Mouse (Mus musculus): Measurements from ENCODE around the gene Senp6. TPM values are rescaled to one million over a fixed set of nuclear protein-coding genes. Genes with fewer than 3 reads are reported as not detected.

Senp6 gene
- polyA plus RNA-seq, 1 experiment = 35.2 TPM

DNA sequence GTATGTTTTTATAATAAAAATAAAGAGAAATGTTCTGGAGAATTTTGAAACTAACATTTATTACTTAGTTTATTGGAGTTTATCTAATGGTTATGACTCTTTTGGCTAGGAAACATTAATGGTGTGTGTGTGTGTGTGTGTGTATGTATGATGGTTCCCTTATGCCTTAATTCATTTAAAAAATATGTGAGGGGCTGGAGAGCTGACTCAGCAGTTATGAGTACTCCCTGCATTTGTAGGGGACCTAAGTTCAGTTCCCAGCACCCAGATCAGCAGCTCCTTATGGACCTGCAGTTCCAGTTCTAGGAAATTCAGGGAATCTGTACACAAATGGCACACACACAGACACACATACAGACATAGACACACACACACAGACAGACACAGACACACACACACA lies 104.5 kb downstream of the Senp6 start:
- DNase-seq (ENCODE audit: low spot score) = no peak

DNA sequence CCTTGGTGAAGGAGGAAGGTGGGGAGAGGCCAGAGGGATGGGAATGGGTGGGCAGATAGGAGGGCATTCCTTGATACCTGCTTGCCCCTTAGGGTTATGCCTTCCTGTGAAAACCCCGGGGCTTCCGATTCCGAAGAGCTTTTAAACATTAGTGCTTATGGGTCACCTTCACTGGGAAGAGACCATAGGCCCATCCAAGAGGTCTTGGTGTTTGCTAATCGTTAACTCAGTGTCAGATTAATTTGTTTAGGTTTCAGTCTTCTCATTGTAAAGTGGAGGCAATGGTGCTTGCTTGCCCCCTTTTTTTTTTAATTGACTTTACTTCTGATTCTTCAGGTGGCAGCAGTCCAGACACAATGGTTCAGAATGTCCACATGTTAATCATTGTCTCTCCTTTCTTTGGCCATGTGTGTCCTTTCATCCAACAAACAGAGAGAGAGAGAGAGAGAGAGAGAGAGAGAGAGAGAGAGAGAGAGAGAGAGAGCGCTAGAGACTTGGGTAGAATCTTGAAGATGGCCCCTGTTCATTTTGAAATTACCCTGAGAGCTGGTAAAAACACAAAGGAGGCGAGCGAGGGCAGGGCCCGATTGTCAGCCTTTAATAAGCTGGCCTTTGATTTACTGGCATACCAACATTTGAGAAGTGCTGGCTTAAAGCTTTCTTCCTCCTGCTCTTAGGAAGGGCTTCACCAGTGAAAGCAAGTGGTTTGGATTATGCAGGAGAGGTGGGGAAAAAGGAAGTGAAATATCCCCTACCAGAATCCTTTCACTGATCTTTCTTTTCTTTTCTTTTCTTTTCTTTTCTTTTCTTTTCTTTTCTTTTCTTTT lies 105.9 kb downstream of the Senp6 start:
- DNase-seq (ENCODE audit: low spot score) = no peak

DNA sequence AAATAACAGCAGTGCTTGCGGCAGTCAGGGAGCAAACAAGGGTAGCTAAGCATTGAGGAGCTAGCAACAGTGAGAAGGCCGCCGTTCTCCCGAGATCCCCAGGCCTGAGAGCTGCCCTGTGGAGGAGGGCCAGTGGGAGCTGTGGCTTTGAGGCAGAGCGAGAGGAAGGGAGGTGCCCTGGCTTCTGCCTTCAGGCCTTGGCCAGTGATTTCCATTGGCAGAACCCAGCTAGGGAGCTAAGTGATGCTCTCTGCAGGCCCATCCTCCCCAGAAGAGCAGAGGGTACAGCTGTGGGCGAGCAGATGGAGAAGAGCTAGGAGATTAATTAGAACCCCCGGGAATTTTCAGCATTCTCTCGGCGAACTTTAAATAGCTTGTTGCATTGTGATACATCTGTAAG lies 106.9 kb downstream of the Senp6 start:
- DNase-seq (ENCODE audit: low spot score) = no peak

DNA sequence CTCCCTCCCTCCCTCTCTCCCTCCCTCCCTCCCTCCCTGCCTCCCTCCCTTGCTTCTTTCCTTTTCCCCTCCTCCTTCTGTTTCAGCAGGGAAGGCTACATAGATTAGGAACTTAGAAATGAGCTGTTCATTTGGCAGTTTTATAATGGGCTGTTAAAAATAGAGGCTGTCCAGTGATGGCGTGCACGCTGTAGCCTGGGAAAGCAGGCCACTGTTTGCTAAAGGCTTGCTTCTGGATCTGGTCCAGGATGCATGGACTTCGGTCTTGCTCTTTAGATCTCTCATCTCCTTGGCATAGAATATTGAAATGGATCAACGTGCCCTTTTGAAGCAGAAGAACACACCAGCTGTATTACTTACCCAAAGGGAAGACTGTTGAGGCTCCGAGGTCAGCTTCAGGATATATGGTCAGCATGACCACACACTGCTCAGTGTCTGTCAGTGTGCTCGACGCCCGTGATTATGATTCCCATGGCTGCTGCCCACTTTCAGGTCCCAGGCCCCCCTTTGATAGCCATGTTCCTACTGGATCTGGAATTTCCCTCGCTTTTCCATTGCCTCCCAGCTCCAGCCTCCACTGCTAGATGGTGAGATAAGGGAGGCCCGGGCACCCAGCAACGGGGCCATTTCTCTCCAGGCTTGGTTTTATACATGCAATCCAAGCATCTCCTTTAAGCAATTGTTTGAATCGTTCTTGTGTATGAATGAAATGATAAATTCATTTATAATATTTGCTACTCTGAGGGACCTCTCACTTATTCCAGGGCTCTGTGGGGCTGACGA lies 110.2 kb downstream of the Senp6 start:
- no peak for DNase-seq (ENCODE audit: low spot score)

DNA sequence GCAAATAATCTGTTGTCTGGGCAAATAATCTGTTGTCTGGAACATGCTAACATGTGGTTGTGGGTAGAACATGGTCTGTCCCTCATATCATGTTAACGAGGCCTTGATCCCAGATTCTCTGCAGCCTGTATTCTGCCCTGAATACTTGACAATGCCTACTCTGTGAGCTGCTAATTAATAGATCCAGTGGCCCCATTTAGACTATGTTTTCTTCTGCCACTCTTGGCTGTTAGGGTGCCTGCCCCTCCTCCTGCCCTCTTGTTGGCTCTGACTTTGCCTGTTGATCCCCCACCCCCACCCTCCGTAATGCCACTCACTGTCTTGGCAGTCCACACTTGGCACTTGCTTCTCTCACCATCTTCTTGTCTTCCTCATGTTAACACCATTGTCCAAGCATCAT lies 112.0 kb downstream of the Senp6 start:
- DNase-seq (ENCODE audit: low spot score) = no peak

DNA sequence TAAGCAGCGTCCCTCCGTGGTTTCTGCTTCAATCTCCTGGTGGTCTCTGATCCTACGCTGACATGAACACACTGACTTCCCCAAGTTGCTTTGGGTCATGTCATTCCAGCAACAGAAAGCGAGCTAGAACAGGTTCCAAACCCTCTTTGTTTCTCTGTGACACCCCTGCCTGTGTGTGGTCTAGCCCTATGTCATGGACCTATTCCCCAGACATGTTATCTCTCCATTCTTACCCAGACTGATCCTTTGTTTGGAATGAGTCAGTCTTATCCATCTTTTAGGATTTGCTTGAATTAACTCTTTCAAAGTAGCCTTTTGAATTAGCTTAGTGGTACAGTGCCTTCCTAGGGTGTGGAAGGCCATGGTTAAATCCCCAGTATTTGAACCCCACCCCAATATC lies 113.0 kb downstream of the Senp6 start:
- no peak for DNase-seq (ENCODE audit: low spot score)

DNA sequence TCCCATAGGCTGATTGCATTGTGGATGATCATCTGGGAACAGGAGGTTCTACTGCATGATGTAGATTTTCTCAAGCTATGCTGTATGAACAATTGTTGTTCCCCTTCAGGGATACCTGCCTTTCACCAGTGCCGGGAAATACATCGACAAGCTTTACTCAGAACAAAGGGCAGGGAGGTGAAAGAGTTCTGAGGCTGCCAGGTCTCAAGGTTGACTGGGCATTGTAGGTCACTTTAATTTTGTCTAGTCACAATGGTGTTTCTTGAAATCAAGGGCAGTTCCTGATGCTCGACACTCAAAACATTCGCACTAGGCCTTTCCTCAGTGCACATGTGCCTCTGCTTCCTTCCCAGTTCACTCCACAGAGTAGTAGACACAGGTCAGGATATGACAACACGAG lies 114.1 kb downstream of the Senp6 start:
- DNase-seq (ENCODE audit: low spot score) = no peak

DNA sequence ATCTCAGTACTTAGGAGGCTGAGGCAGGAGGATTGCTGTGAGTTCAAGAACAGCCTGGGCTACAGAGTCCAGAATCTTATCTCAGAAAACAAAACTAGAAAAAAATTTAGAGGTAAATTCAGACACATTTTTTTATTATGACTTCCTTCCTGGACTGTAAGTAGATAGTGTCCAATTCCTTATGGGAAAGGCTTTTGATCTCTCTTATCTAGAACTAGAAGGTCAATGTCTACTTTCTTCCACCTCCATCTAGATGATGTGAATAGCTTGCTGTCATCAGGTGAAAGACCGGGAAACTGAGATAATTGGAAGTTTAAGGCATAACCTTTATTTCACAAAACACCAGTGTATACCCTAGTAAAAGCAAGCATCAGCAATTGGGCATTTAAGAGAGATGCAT lies 115.0 kb downstream of the Senp6 start:
- DNase-seq (ENCODE audit: low spot score) = no peak

DNA sequence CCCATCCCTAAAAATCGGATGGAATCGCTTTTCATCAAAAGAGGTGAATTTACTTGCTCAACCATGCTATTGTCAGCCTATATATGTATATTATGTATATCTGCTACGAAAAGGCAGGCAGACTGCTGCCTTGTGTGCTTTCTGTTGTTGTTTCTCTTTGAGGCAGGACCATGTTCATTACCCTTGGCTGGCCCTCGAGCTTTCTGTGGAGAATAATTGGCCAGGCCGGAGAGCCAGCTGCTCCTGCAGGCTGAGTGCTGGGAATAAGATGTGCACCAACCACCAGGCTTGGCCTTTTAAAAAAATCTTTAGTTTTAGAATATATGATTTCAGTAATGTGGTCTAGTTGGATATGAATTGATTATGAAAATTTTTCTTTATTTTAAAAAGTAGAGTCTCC lies 117.4 kb downstream of the Senp6 start:
- no peak for DNase-seq (ENCODE audit: low spot score)

DNA sequence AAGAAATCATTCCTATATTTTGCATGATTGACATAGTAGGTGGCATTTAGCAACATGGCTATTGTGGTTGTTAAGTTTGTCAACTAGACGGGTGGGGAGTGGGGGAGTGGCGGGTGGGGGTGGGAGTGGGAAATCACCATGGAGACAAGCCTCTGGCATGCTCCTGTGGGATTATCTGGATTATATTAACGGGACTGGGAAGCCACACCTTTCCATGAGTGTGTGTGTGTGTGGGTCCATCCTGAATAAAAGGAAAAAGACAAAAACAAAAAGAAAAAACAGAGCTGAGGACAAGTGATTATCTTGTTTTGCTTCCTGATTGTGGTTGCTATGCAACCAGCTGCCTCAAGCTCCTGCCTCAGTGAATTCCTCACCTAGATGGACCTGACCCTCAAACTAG lies 119.0 kb downstream of the Senp6 start:
- DNase-seq (ENCODE audit: low spot score) = no peak

DNA sequence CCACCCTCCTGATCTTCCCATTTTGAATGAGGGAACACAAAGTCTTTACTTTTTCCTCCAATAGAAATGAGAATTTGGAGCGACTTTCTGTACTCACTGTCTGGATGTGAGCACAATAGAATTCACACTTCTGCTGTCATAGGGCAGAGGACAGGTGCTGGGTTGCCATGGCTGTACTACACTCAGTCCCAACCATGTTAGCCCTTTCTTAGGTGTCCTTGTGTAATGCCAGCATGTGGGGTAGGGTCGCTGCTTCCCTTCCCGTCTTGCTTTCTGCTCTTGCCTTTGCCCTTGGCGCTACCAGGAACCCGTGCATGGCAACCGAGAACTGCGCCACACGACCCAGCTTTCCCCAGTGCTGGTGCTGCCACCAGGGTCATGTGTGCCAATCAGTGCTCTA lies 120.0 kb downstream of the Senp6 start:
- DNase-seq (ENCODE audit: low spot score) = no peak

DNA sequence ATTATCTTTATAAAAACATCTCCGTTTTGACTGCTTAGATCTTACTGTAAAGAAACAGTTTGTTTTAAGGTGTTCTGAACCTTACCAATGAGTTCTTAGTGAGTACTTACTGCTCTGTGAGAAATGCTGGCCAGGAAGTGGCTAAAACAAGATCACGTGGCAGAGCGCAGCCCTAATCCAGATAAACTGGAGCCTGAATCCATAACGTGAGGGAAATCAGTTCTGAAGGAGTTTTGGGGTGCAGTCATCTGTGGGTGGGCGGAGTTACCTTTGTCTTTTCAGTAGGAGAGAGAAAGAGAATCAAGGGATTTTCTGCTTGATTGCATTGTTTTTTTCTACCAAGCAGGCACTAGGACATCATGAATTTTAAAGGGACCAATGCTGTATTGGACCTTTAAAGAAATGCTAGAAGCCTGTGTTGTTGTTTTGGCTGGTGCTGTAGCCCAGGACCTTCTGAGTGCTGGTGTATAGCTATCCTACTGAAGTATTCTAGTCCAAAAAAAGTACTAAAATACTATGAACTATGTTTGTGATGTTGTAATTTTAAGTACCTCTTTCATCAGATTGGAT lies 121.7 kb downstream of the Senp6 start:
- no peak for DNase-seq (ENCODE audit: low spot score)

DNA sequence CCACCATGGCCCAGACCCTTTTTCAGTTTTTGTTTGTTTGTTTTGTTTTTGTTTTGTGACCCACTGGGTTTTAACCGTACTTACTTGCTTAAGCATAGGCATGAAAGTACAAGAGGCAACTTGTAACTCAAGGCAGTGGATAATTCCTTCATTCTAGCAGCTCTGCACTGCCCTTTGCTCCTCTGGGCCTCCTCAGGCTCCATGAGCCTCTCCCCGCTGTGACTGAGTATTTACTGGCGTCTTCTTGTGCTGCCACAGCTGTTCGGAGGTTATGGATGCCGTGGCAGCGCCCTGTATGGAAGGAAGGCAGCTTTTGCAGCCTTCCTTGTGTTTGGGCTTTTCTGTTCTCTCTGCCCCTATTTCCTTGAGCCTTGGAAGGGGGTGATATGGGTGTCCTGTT lies 124.5 kb downstream of the Senp6 start:
- DNase-seq (ENCODE audit: low spot score) = no peak

DNA sequence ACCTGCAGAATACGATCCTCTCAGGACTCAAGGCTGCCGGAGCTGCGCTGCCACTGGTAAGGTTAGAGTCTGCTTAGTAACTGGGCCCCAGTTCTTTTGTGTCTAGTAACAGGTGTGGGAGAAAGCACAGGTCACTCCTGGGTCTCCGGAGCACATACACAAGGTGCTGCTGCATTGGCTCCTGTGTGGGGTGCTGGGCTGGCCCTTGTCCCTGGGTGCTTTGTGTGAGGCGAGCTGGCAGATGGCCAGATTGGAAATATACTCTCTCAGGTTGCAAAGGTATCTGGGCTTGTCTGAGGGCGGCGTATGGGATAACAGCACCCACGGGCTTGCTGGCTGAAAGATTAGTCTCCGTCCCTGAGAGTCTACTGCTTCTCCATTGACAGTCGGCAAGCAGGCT lies 125.6 kb downstream of the Senp6 start:
- DNase-seq (ENCODE audit: low spot score) = no peak

DNA sequence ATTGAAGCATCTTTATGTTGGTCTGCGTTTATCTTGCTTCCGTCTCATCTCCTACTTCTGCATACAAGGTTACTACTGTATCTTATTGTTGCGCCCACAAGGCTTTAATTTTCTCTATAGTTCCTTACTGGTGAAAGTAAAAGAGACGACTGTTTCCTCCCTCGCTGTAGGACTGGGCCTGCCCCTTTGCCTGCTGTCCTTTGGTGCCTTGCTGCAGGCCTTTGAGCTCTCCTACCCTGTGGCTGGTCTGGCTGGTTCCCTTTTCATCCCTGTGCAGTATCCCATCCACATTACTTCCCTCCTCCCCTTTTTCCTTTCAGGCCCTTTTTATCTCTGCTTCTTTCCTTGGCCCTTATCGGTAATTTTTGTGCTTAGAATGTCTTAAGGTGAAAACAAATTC lies 127.7 kb downstream of the Senp6 start:
- DNase-seq (ENCODE audit: low spot score) = no peak

Other genes with a start within 250 kb of the Senp6 start
- gene Filip1, start 54.1 kb upstream of the Senp6 start, polyA plus RNA-seq (2012; rRNA removed) = 18.2 and 35.3 TPM in 2 replicates
- gene Myo6, start 98.1 kb downstream of the Senp6 start, polyA plus RNA-seq (2012; rRNA removed) = 14.6 and 24.4 TPM in 2 replicates